Mouse (Mus musculus) thymus, adult 2 months (tissue): Measurements from ENCODE around the gene Thap4. TPM values are rescaled to one million over a fixed set of nuclear protein-coding genes. Genes with fewer than 3 reads are reported as not detected.
A peak's percentile ranks its signal among the peaks of the same experiment; 100 is the strongest.

Experiments
- DNase-seq: peaks from one replicate; pipeline ENCODE4 v3.0.0; 2021
- H3K27ac ChIP-seq: fragments of 200-500 bp; 2 replicates; pipeline ENCODE4 v1.5.1; 2012; ENCODE audit warnings: low read length, control low read depth; ENCODE audit not compliant: control insufficient read depth, insufficient read depth
- H3K27me3 ChIP-seq: fragments of 200-500 bp; 2 replicates; pipeline ENCODE4 v1.6.1; 2012; ENCODE audit warnings: mild to moderate bottlenecking, low read length, moderate library complexity, mixed read lengths; ENCODE audit not compliant: control insufficient read depth, insufficient read depth
- H3K36me3 ChIP-seq: fragments of 200-500 bp; 2 replicates; pipeline ENCODE4 v1.6.1; 2012; ENCODE audit warnings: mild to moderate bottlenecking, low read length, moderate library complexity; ENCODE audit not compliant: control insufficient read depth, insufficient read depth
- H3K4me1 ChIP-seq: fragments of 200-500 bp; replicated peaks from 2 replicates; pipeline ENCODE4 v1.6.1; 2012; ENCODE audit warnings: low read length; ENCODE audit not compliant: control insufficient read depth, insufficient read depth
- H3K4me3 ChIP-seq: fragments of 200-500 bp; 2 replicates; pipeline ENCODE4 v1.5.1; 2012; ENCODE audit warnings: mild to moderate bottlenecking, low read length, control low read depth, moderate library complexity; ENCODE audit not compliant: control insufficient read depth, insufficient read depth
- CTCF ChIP-seq: fragments of 200-500 bp; IDR thresholded peaks from 2 replicates; pipeline ENCODE4 v1.5.1; 2012; ENCODE audit warnings: mild to moderate bottlenecking, control low read depth, low read length, moderate library complexity, borderline replicate concordance; ENCODE audit not compliant: control insufficient read depth, poor library complexity, insufficient read depth; ENCODE audit errors: extremely low read depth
- POLR2A ChIP-seq: fragments of 200-500 bp; IDR thresholded peaks from 2 replicates; pipeline ENCODE4 v1.6.1; 2012; ENCODE audit warnings: mild to moderate bottlenecking, low read length, control low read depth, moderate library complexity; ENCODE audit not compliant: control insufficient read depth, poor library complexity, insufficient read depth; ENCODE audit errors: extremely low read depth
- WGBS: fragments of 180-500 bp; shearing (Covaris S2); methylation state at CpG from one replicate; pipeline ENCODE4 v1.1.7; 2018; 5-methylcytosine and 5-hydroxymethylcytosine counted together
- polyA plus RNA-seq: library from polyadenylated mRNA; depleted of rRNA; stranded (reverse); fragments of >200 nt; gene quantifications from 2 replicates; pipeline ENCODE4 v1.2.3, GENCODE M21; 2012

Gene Thap4
- polyA plus RNA-seq, 1 experiment, result 34.5 TPM

DNA sequence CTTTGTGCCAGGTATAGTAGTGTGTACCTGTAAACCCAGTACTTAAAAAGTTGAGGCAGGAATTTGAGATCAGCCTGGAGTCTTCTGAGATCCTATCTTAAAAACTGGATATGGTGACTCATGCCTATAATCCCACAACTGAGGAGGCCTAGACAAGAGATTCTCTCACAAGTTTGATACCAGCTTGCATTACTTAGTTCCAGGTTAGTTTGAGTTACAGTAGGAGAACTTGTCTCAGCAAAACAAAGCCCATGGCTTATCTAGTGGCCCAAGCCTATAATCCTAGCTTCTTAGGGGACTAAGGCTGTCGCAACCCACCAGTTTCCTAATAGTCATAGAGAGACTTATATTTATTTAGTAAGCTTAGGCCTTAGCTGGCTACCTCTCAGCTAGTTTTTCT is 5.4 kb upstream of the Thap4 start:
- no peak overlapping the region for H3K4me3 ChIP-seq
- no peak overlapping the region for H3K27ac ChIP-seq
- no peaks in the 10 kb centered on the region for H3K27me3 ChIP-seq
- H3K36me3 ChIP-seq, result no peaks in the 10 kb centered on the region
- H3K4me1 ChIP-seq, result peaks cover 3% of the 10 kb centered on the region
- no peak for DNase-seq
- TF ChIP-seq CTCF (no peak), POLR2A (no peak)
- WGBS, result 100% methylated on average over 1 of the region's 1 CpGs

DNA sequence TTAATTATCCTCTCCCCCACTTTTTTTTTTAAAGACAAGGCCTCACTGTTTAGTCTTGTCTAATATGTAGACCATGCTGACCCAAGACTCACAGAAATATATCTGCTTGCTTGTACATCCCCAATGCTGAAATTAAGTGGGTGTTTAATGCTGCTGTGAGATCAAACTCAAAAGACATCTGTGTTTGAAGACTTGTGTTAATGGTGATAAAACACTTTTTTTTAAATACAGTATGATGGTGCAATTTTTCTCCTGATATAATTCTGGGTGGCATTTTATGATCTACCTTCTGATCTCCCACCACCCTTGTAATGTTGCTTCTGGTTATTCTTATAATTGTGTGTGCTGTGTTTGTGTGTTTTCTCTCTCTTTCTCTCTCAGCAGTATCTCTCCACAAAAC is 1.5 kb upstream of the Thap4 start:
- H3K4me1 ChIP-seq, result peaks cover 8% of the 10 kb centered on the region
- no peak overlapping the region for H3K4me3 ChIP-seq
- no peaks in the 10 kb centered on the region for H3K27me3 ChIP-seq
- H3K27ac ChIP-seq, result no peak overlapping the region
- TF ChIP-seq CTCF (no peak), POLR2A (no peak)
- H3K36me3 ChIP-seq, result no peaks in the 10 kb centered on the region
- no peak for DNase-seq

DNA sequence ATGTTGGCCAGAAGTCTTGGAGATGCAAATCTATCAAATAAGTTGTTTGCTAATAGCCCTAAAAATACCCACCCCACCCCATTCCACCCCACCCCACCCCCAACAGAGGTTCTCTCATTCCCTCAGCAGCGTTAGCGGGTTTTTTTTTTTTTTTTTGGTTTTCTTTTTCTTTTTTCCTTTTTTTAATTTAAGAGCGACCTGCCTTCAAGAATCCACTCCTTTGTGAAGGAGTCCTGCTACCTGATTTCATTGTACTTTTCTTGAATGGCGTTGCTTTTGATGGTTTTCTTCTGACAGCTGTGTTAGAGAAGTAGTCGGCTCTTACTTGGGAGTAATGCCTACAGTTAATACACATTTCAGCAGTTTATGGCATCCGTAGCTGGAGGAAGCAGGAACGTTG is 954 bp upstream of the Thap4 start:
- no peak for TF ChIP-seq POLR2A
- no peak for TF ChIP-seq CTCF
- 27% methylated on average over 7 of the region's 7 CpGs for WGBS
- no peak overlapping the region for H3K27ac ChIP-seq
- DNase-seq, result no peak
- H3K4me3 ChIP-seq, result no peak overlapping the region
- H3K4me1 ChIP-seq, result peaks cover 8% of the 10 kb centered on the region
- no peaks in the 10 kb centered on the region for H3K36me3 ChIP-seq
- no peaks in the 10 kb centered on the region for H3K27me3 ChIP-seq

DNA sequence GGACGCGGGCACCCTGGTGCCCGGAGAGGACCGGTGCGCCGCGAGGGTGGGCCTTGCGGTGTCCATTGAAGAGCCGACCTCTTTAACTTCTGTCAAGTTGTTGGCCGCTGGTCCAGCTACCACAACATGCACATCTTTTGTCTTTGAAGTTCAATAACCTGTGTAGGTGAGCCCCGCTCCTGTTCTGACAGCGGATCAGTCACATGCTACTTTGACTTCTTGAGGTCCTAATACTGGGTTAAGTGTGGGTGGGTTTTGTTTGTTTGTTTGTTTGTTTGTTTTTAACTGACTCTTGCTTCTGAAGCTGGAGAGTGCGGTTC is 587 bp upstream of the Thap4 start:
- DNase-seq, result no peak
- no peaks in the 10 kb centered on the region for H3K36me3 ChIP-seq
- peak overlapping the region; percentile 74 for H3K4me3 ChIP-seq
- no peak overlapping the region for H3K27ac ChIP-seq
- TF ChIP-seq POLR2A, result no peak
- TF ChIP-seq CTCF, result no peak
- H3K27me3 ChIP-seq, result no peaks in the 10 kb centered on the region
- 2% methylated on average over 13 of the region's 13 CpGs for WGBS
- peaks cover 8% of the 10 kb centered on the region for H3K4me1 ChIP-seq

DNA sequence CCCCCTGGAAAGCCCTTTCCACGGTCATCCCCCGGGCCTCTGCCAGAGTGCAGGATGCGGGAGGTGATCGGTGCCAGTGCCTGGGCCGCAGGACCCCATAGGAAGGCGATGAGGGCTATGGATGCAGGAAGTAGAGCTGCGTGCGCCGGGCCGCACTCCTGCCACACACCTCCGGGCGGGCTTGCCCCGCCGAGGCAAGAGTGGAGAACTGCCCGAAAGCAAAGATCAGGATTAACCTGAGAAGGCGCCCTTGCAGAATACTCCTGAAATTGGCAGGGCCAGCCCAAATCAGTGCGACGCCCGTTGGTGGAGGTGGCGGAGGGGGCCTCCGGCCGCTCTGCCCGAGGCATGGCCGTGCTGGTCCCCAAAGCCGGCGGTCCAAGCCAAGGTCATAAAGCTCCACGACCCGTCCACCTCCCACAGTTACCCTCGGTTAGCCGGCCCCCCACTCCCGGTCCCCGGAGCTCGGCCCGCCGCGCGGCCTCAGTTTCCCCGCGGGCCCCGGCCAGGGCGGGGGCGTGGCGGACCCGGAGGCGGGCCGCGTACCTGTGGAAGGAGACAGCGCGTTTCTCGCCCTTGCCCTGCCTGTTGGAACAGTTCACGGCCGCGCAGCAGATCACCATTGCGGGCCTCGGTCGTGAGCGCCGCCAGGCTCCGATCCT is 622 bp downstream of the Thap4 start:
- no peaks in the 10 kb centered on the region for H3K27me3 ChIP-seq
- peaks cover 6% of the 10 kb centered on the region for H3K36me3 ChIP-seq
- peak; percentile 40 for DNase-seq
- TF ChIP-seq CTCF (no peak), POLR2A (no peak)
- H3K4me1 ChIP-seq, result peaks cover 8% of the 10 kb centered on the region
- under 1% methylated on average over 59 of the region's 59 CpGs for WGBS
- H3K4me3 ChIP-seq, result peak overlapping the region; percentile 74
- no peak overlapping the region for H3K27ac ChIP-seq

DNA sequence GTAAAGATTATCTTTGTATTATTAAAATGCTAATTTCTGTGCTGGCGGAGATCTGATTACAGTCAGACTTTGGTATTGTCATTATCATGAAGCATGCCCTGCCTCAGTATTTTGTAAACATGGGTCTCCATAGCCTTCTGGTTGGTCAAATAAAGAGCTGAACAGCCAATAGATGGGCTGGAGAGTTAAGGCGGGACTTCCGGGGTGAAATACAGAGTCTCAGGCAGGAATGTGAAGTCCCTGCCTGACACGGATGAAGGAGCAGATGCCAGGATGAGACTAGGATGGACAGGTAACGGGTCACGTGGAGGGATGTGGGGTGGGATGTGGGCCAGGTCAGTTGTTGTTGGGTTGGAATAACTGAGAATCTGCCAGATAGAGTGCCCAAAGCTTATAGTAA is 3.4 kb downstream of the Thap4 start, which contains the start of gene Atg4b:
TSS of gene Atg4b (plus strand) at position 211 of the 400 bp plus-strand sequence.
- H3K4me1 ChIP-seq, result peaks cover 5% of the 10 kb centered on the region
- DNase-seq, result no peak
- H3K36me3 ChIP-seq, result peaks cover 6% of the 10 kb centered on the region
- no peak within 1 kb of the TSS for H3K4me3 ChIP-seq
- no peak within 1 kb of the TSS for H3K27ac ChIP-seq
- no peaks in the 10 kb centered on the region for H3K27me3 ChIP-seq
- 96% methylated on average over 6 of the region's 6 CpGs for whole genome bisulfite sequencing
- TF ChIP-seq CTCF, result no peak
- TF ChIP-seq POLR2A, result no peak

DNA sequence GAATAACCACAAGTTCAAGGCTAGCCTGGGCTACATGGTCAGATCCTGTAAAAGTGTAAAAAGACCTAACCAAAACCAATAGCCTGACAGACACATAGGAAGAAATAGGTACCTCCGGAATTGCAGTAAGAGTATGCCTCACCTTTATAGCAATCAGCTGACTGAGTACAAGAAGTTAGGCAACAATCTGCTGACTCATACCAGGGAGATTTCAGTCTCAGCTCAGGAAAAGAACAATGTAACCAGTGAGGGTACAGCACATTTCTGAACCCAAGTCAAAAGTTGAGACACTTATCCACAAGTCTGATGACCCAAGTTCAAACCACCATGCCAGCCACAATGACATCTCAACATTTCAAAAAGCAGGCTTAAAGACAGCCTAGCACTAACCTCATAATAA is 6.1 kb downstream of the Thap4 start:
- no peak for TF ChIP-seq POLR2A
- TF ChIP-seq CTCF, result no peak
- H3K4me3 ChIP-seq, result no peak overlapping the region
- no peaks in the 10 kb centered on the region for H3K27me3 ChIP-seq
- H3K4me1 ChIP-seq, result peaks cover under 1% of the 10 kb centered on the region
- DNase-seq, result no peak
- 88% methylated on average over 1 of the region's 1 CpGs for WGBS
- H3K36me3 ChIP-seq, result peaks cover 6% of the 10 kb centered on the region
- H3K27ac ChIP-seq, result no peak overlapping the region
